7 mouse cellular contexts compared by ENCODE assay signal in genomic region chr10:30655655-30656054, GRCm38 (mm10). TPM values are rescaled to one million over a fixed set of nuclear protein-coding genes. Genes with fewer than 3 reads are reported as not detected.
DNase-seq lines count a peak whose midpoint lies in the region; ATAC-seq lines count a peak whose summit lies in the region.

No protein-coding gene starts in this region.

- 15% methylated on average over 5 of the region's 5 CpGs for WGBS in hindbrain, embryonic 13.5 days
- WGBS in lung, embryonic 15.5 days, result 9% methylated on average over 5 of the region's 5 CpGs

- no peaks in the 10 kb centered on the region for H3K27me3 ChIP-seq in hindbrain, embryonic 13.5 days
- no peaks in the 10 kb centered on the region for H3K27me3 ChIP-seq in lung, embryonic 15.5 days

- DNase-seq in CD8-positive naive resting alpha-beta T cell, adult 2 months (ENCODE audit: low read depth in 2 of 2, low spot score in 2 of 2), result peak; percentile 1 to 28
- DNase-seq in ZHBTc4 (ENCODE audit: low read depth, low spot score), result peak; percentile 79
- DNase-seq in thymus, postnatal 14 days, result peak; percentile 31
- no peak for DNase-seq in adrenal gland, postnatal 10 days
- DNase-seq in spleen, postnatal 14 days (ENCODE audit: low spot score in 2 of 2), result no peak

- peaks cover 39% of the 10 kb centered on the region for H3K36me3 ChIP-seq in hindbrain, embryonic 13.5 days
- no peaks in the 10 kb centered on the region for H3K36me3 ChIP-seq in lung, embryonic 15.5 days

- H3K9ac ChIP-seq in hindbrain, embryonic 13.5 days, result no peak overlapping the region
- no peak overlapping the region for H3K9ac ChIP-seq in lung, embryonic 15.5 days

- peak overlapping the region; percentile 35; the same call in 1 of the 2 replicates for H3K4me2 ChIP-seq in hindbrain, embryonic 13.5 days
- peak overlapping the region; percentile 44 for H3K4me2 ChIP-seq in lung, embryonic 15.5 days

- ATAC-seq in hindbrain, embryonic 13.5 days (ENCODE audit: low FRiP score), result no peak
- peak; percentile 31; the same call in 1 of the 2 replicates for ATAC-seq in lung, embryonic 15.5 days (ENCODE audit: borderline replicate concordance, extremely low read depth, low FRiP score, low TSS enrichment)

- H3K27ac ChIP-seq in hindbrain, embryonic 13.5 days, result no peak overlapping the region
- no peak overlapping the region for H3K27ac ChIP-seq in lung, embryonic 15.5 days

- H3K4me3 ChIP-seq in hindbrain, embryonic 13.5 days, result no peak overlapping the region
- H3K4me3 ChIP-seq in lung, embryonic 15.5 days, result peak overlapping the region; percentile 26

- no peaks in the 10 kb centered on the region for H3K9me3 ChIP-seq in hindbrain, embryonic 13.5 days
- no peaks in the 10 kb centered on the region for H3K9me3 ChIP-seq in lung, embryonic 15.5 days

- H3K4me1 ChIP-seq in hindbrain, embryonic 13.5 days (replicated peaks), result no peaks in the 10 kb centered on the region
- H3K4me1 ChIP-seq in lung, embryonic 15.5 days, result 0 out of 2 replicates have a peak, but pooled peaks cover 6% of the 10 kb centered on the region

RNA-seq across cellular contexts. Expression of gene Hint3, which starts 26.2 kb away (rescaled TPM):
- polyA plus RNA-seq in hindbrain, embryonic 13.5 days (2015; fragmentation: Nextera tagmentation; extraction: Ambion mirVana), result 19.1 and 21.5 TPM in 2 replicates
- polyA plus RNA-seq in lung, embryonic 15.5 days (2015; fragmentation: Nextera tagmentation; extraction: Ambion mirVana), result 23.9 and 25.6 TPM in 2 replicates
- 10 to 100 TPM; 42.9 to 44.3 TPM for total RNA-seq in adrenal gland, postnatal 10 days (2021)

RNA-seq across cellular contexts. Expression of gene Trmt11, which starts 55.1 kb away (rescaled TPM):
- 23.9 and 26.6 TPM in 2 replicates for polyA plus RNA-seq in hindbrain, embryonic 13.5 days (2015; fragmentation: Nextera tagmentation; extraction: Ambion mirVana)
- 27.0 and 27.1 TPM in 2 replicates for polyA plus RNA-seq in lung, embryonic 15.5 days (2015; fragmentation: Nextera tagmentation; extraction: Ambion mirVana)
- total RNA-seq in adrenal gland, postnatal 10 days (2021), result 10 to 100 TPM in 1 of 2 experiments, 1 to 10 TPM in 1; 7.3 to 11.5 TPM

Comparison
In these comparisons a context has a peak if more than half of its experiments do, and no peak if none do; other contexts are left out.
1. DNase-seq: peak in CD8-positive naive resting alpha-beta T cell, adult 2 months (2 of 2), ZHBTc4 (single experiment) and thymus, postnatal 14 days (single experiment); none in adrenal gland, postnatal 10 days (single experiment) and spleen, postnatal 14 days (0 of 2).